Mouse (Mus musculus) heart, embryonic 13.5 days (tissue): ENCODE results near the gene Rabl2. TPM values are rescaled to one million over a fixed set of nuclear protein-coding genes. Genes with fewer than 3 reads are reported as not detected.

Experiments
- ATAC-seq: fragments of 200-750 bp; cut with Nextera tagmentation; 2 replicates; pipeline ENCODE4 v1.8.0; 2017; ENCODE audit warnings: moderate TSS enrichment; ENCODE audit not compliant: insufficient number of reproducible peaks, low FRiP score, low TSS enrichment; ENCODE audit errors: extremely low read depth
- H3K27ac ChIP-seq: fragments of 300-500 bp; sonication (generic); replicated peaks from 2 replicates; pipeline ENCODE4 v1.5.1; 2015; ENCODE audit warnings: moderate library complexity, mild to moderate bottlenecking, inconsistent platforms
- H3K27me3 ChIP-seq: fragments of 300-500 bp; sonication (generic); replicated peaks from 2 replicates; pipeline ENCODE4 v1.6.1; 2015; ENCODE audit warnings: mild to moderate bottlenecking, inconsistent platforms
- H3K36me3 ChIP-seq: fragments of 300-500 bp; sonication (generic); 2 replicates; pipeline ENCODE4 v1.6.1; 2015; ENCODE audit warnings: mild to moderate bottlenecking, inconsistent platforms
- H3K4me1 ChIP-seq: fragments of 300-500 bp; sonication (generic); 2 replicates; pipeline ENCODE4 v1.6.1; 2015; ENCODE audit warnings: inconsistent platforms
- H3K4me2 ChIP-seq: fragments of 300-500 bp; sonication (generic); 2 replicates; pipeline ENCODE4 v1.6.1; 2015; ENCODE audit warnings: inconsistent platforms, mild to moderate bottlenecking, moderate library complexity
- H3K4me3 ChIP-seq: fragments of 300-500 bp; sonication (generic); 2 replicates; pipeline ENCODE4 v1.5.1; 2015; ENCODE audit warnings: moderate library complexity, mild to moderate bottlenecking, inconsistent platforms
- H3K9ac ChIP-seq: fragments of 300-500 bp; sonication (generic); 2 replicates; pipeline ENCODE4 v1.6.1; 2015; ENCODE audit warnings: inconsistent platforms, mild to moderate bottlenecking, moderate library complexity
- H3K9me3 ChIP-seq: fragments of 300-500 bp; sonication (generic); 2 replicates; pipeline ENCODE4 v1.6.1; 2016; ENCODE audit warnings: inconsistent platforms
- WGBS: fragments of 180-500 bp; shearing (Covaris S2); methylation state at CpG from one replicate; pipeline ENCODE4 v1.1.7; 2015; ENCODE audit warnings: mixed read lengths; 5-methylcytosine and 5-hydroxymethylcytosine counted together
- polyA plus RNA-seq: library from polyadenylated mRNA; unstranded; fragments of >200 nt; fragmentation: Nextera tagmentation; extraction: Ambion mirVana; gene quantifications from 2 replicates; pipeline ENCODE4 v1.2.1, GENCODE M21; 2015

Gene Rabl2
- 19.2 and 21.4 TPM in 2 replicates for polyA plus RNA-seq

- ATAC-seq, result peak; percentile 87; the same call in 1 of the 2 replicates
- H3K9ac ChIP-seq, result peak within 1 kb of the TSS; percentile 91
- no peaks in the 10 kb centered on the region for H3K9me3 ChIP-seq
- peaks cover 11% of the 10 kb centered on the region for H3K36me3 ChIP-seq
- under 1% methylated on average over 35 of the region's 35 CpGs for WGBS
- no peaks in the 10 kb centered on the region for H3K27me3 ChIP-seq
- H3K4me1 ChIP-seq, result peaks cover 10% of the 10 kb centered on the region
- H3K4me3 ChIP-seq, result peak within 1 kb of the TSS; percentile 91
- H3K4me2 ChIP-seq, result peak within 1 kb of the TSS; percentile 91
- no peak within 1 kb of the TSS for H3K27ac ChIP-seq
Observed at GRCm38 (mm10) chr15:89591723-89592455, at the start of gene Rabl2. Gene Rabl2 (minus strand): TSS chr15:89591923.

GRCm38 (mm10) chr15:89623626-89623959, 31.9 kb upstream of the Rabl2 start:
- H3K27ac ChIP-seq, result no peak overlapping the region
- WGBS, result 10% methylated on average over 6 of the region's 6 CpGs
- no peak for ATAC-seq

GRCm38 (mm10) chr15:89622959-89623625, 31.4 kb upstream of the Rabl2 start:
- no peak overlapping the region for H3K27ac ChIP-seq
- no peak overlapping the region for H3K4me3 ChIP-seq
- no peaks in the 10 kb centered on the region for H3K9me3 ChIP-seq
- 48% methylated on average over 5 of the region's 5 CpGs for WGBS
- H3K27me3 ChIP-seq, result no peaks in the 10 kb centered on the region
- H3K4me2 ChIP-seq, result no peak overlapping the region
- H3K36me3 ChIP-seq, result no peaks in the 10 kb centered on the region
- no peak overlapping the region for H3K9ac ChIP-seq
- ATAC-seq, result no peak
- H3K4me1 ChIP-seq, result peaks cover 3% of the 10 kb centered on the region

More at GRCm38 (mm10) chr15:89623626-89623959, 31.9 kb upstream of the Rabl2 start:
- Histone ChIP-seq H3K4me1 (peaks cover 3% of the 10 kb centered on the region), H3K36me3 (no peaks in the 10 kb centered on the region), H3K4me3 (no peak overlapping the region), H3K9me3 (no peaks in the 10 kb centered on the region), H3K27me3 (no peaks in the 10 kb centered on the region), H3K4me2 (no peak overlapping the region), H3K9ac (no peak overlapping the region)

- Histone ChIP-seq H3K4me3 (no peak overlapping the region), H3K4me1 (peaks cover 3% of the 10 kb centered on the region), H3K27ac (no peak overlapping the region), H3K36me3 (no peaks in the 10 kb centered on the region), H3K9ac (no peak overlapping the region), H3K27me3 (no peaks in the 10 kb centered on the region), H3K4me2 (no peak overlapping the region), H3K9me3 (no peaks in the 10 kb centered on the region)
- no peak for ATAC-seq
- WGBS, result 74% methylated on average over 12 of the region's 12 CpGs
Observed at GRCm38 (mm10) chr15:89622312-89622958, 30.7 kb upstream of the Rabl2 start.

- ATAC-seq, result no peak
- Histone ChIP-seq H3K4me2 (no peak overlapping the region), H3K27me3 (no peaks in the 10 kb centered on the region), H3K27ac (no peak overlapping the region), H3K4me1 (no peaks in the 10 kb centered on the region), H3K4me3 (no peak overlapping the region), H3K9me3 (0 out of 2 replicates have a peak, but pooled peaks cover 5% of the 10 kb centered on the region), H3K36me3 (no peaks in the 10 kb centered on the region), H3K9ac (no peak overlapping the region)
- WGBS, result 68% methylated on average over 9 of the region's 9 CpGs
Observed at GRCm38 (mm10) chr15:89607888-89608287, 16.2 kb upstream of the Rabl2 start.

GRCm38 (mm10) chr15:89607480-89607879, 15.8 kb upstream of the Rabl2 start:
- no peak overlapping the region for H3K27ac ChIP-seq
- no peaks in the 10 kb centered on the region for H3K27me3 ChIP-seq
- no peaks in the 10 kb centered on the region for H3K4me1 ChIP-seq
- no peak overlapping the region for H3K9ac ChIP-seq
- 0 out of 2 replicates have a peak, but pooled peaks cover 5% of the 10 kb centered on the region for H3K9me3 ChIP-seq
- no peak overlapping the region for H3K4me2 ChIP-seq
- H3K4me3 ChIP-seq, result no peak overlapping the region
- 78% methylated on average over 8 of the region's 8 CpGs for WGBS
- no peaks in the 10 kb centered on the region for H3K36me3 ChIP-seq
- no peak for ATAC-seq

GRCm38 (mm10) chr15:89605822-89606570, 14.3 kb upstream of the Rabl2 start:
- no peak overlapping the region for H3K9ac ChIP-seq
- ATAC-seq, result no peak
- H3K27ac ChIP-seq, result no peak overlapping the region
- H3K9me3 ChIP-seq, result no peaks in the 10 kb centered on the region
- no peaks in the 10 kb centered on the region for H3K27me3 ChIP-seq
- H3K4me3 ChIP-seq, result no peak overlapping the region
- H3K4me1 ChIP-seq, result no peaks in the 10 kb centered on the region
- H3K4me2 ChIP-seq, result no peak overlapping the region
- no peaks in the 10 kb centered on the region for H3K36me3 ChIP-seq
- 68% methylated on average over 12 of the region's 12 CpGs for WGBS

- Histone ChIP-seq H3K4me3 (peak overlapping the region; percentile 91), H3K4me2 (peak overlapping the region; percentile 91), H3K27me3 (no peaks in the 10 kb centered on the region), H3K27ac (no peak overlapping the region), H3K9me3 (no peaks in the 10 kb centered on the region), H3K9ac (peak overlapping the region; percentile 91; the same call in 1 of the 2 replicates), H3K4me1 (peaks cover 10% of the 10 kb centered on the region), H3K36me3 (peaks cover 4% of the 10 kb centered on the region)
- no peak for ATAC-seq
- WGBS, result 45% methylated on average over 4 of the region's 4 CpGs
Observed at GRCm38 (mm10) chr15:89592548-89592947, 825 bp upstream of the Rabl2 start.

GRCm38 (mm10) chr15:89591317-89591716, 406 bp downstream of the Rabl2 start:
- peaks cover 16% of the 10 kb centered on the region for H3K36me3 ChIP-seq
- no peaks in the 10 kb centered on the region for H3K27me3 ChIP-seq
- no peak overlapping the region for H3K27ac ChIP-seq
- peak overlapping the region; percentile 91 for H3K4me2 ChIP-seq
- peaks cover 10% of the 10 kb centered on the region for H3K4me1 ChIP-seq
- H3K4me3 ChIP-seq, result peak overlapping the region; percentile 91
- H3K9ac ChIP-seq, result peak overlapping the region; percentile 91
- no peaks in the 10 kb centered on the region for H3K9me3 ChIP-seq
- 4% methylated on average over 30 of the region's 30 CpGs for WGBS
- no peak for ATAC-seq

GRCm38 (mm10) chr15:89589146-89589545, 2.6 kb downstream of the Rabl2 start:
- ATAC-seq, result no peak
- 77% methylated on average over 5 of the region's 5 CpGs for WGBS

GRCm38 (mm10) chr15:89585631-89586030, 6.1 kb downstream of the Rabl2 start:
- no peak overlapping the region for H3K9ac ChIP-seq
- H3K4me1 ChIP-seq, result peaks cover under 1% of the 10 kb centered on the region; the same call in 1 of the 2 replicates
- H3K27ac ChIP-seq, result no peak overlapping the region
- 85% methylated on average over 11 of the region's 11 CpGs for WGBS
- H3K4me3 ChIP-seq, result no peak overlapping the region
- no peak for ATAC-seq
- peaks cover 29% of the 10 kb centered on the region for H3K36me3 ChIP-seq
- no peaks in the 10 kb centered on the region for H3K27me3 ChIP-seq
- H3K9me3 ChIP-seq, result no peaks in the 10 kb centered on the region
- no peak overlapping the region for H3K4me2 ChIP-seq

More at GRCm38 (mm10) chr15:89589146-89589545, 2.6 kb downstream of the Rabl2 start:
- no peaks in the 10 kb centered on the region for H3K27me3 ChIP-seq
- no peak overlapping the region for H3K4me3 ChIP-seq
- peaks cover 10% of the 10 kb centered on the region for H3K4me1 ChIP-seq
- H3K4me2 ChIP-seq, result no peak overlapping the region
- no peak overlapping the region for H3K27ac ChIP-seq
- H3K9ac ChIP-seq, result no peak overlapping the region
- peaks cover 19% of the 10 kb centered on the region for H3K36me3 ChIP-seq
- no peaks in the 10 kb centered on the region for H3K9me3 ChIP-seq
